Mouse (Mus musculus): ENCODE measurements around the gene Polr3h.

DNA sequence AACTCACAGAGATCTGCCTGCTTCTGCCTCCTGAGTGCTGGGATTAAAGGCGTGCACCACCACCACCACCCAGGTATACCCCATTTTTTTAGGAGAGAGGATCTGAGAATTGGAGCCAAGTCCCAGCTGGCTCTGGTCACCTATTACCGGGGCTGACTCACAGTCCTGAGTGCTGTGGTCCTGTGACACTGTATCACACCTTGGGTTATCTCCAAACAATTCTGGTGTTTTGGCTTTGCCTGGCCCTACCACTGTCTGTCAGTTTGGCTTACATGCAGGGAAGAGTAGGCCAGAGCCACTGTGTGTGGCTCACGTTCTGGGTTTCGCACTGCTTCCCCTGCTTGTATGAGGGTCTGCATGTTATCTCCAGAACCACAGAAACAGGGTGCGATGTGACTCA lies 14.2 kb upstream of the Polr3h start:
- TF ChIP-seq POLR2A (IDR thresholded peaks at IDR 0.05; ENCODE audit: insufficient read length, low read depth) (no peak), MYOG (IDR thresholded peaks at IDR 0.05; ENCODE audit: control insufficient read depth in 1 of 3, insufficient read depth in 1 of 3, insufficient read length in 2 of 3, low read depth in 2 of 3) (no peak), USF1 (IDR thresholded peaks at IDR 0.05; ENCODE audit: low read depth) (no peak), E2F4 (IDR thresholded peaks at IDR 0.05; ENCODE audit: insufficient read depth) (no peak)

Data from myocyte (in vitro differentiated cells).